In the genomic region with DNA sequence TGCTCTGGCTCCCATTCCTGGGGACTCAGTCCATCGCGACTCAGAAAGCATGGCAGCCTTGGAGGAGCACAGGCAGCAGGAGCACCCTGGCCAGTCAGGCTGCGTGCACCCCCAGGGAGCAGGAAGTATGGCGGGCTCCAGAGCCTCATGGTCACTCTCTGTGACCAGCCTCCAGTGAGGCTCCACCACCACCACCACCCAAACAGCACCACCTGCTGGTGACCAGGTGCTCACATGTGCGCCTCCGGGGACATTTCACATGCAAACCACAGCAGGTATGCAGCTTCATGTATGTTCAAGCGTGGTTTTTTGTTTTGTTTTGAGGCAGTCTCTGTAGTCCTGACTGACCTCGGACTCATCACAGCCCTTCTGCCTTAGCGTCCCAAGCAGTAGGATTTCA, we compare ENCODE assay signal across 9 mouse cellular contexts. TPM values are rescaled to one million over a fixed set of nuclear protein-coding genes. Genes with fewer than 3 reads are reported as not detected.
DNase-seq lines count a peak whose midpoint lies in the region; ATAC-seq and TF ChIP-seq lines count a peak whose summit lies in the region.
"Had no signal": no experiment of that assay in that cellular context is flagged by ENCODE, and none has a peak within 500 bp of the region (broad histone marks: within the 10 kb centered on the region; RNA-seq: fewer than 3 reads in every experiment).

No protein-coding gene starts in this region.

- ATAC-seq in limb, embryonic 11.5 days (ENCODE audit: insufficient number of reproducible peaks, low FRiP score, low TSS enrichment, low read depth), result no peak

- H3K4me2 ChIP-seq in limb, embryonic 11.5 days (ENCODE audit: low read depth, severe bottlenecking), result no peak overlapping the region
- H3K4me2 ChIP-seq: limb, embryonic 12.5 days had no signal

- H3K27me3 ChIP-seq in limb, embryonic 11.5 days (ENCODE audit: control insufficient read depth, insufficient read depth, low read length), result no peaks in the 10 kb centered on the region
- H3K27me3 ChIP-seq in small intestine, adult 2 months (ENCODE audit: control insufficient read depth, insufficient read depth, low read length), result no peaks in the 10 kb centered on the region
- H3K27me3 ChIP-seq: limb, embryonic 12.5 days had no signal

- no peak overlapping the region for H3K9ac ChIP-seq in limb, embryonic 11.5 days (ENCODE audit: low read length)
- H3K9ac ChIP-seq: limb, embryonic 12.5 days had no signal

- peak; percentile 89 for TF ChIP-seq CTCF in bone marrow, adult 2 months (IDR thresholded peaks at IDR 0.05; ENCODE audit: control insufficient read depth, insufficient read depth, low read length)
- peak; percentile 66; the same call in 1 of the 2 replicates for TF ChIP-seq CTCF in small intestine, adult 2 months (IDR thresholded peaks at IDR 0.05; ENCODE audit: extremely low read depth, insufficient read length, insufficient replicate concordance, low read depth, low read length)

- no peak overlapping the region for H3K4me3 ChIP-seq in bone marrow, adult 2 months (replicated peaks; ENCODE audit: control insufficient read depth, low read depth, low read length)
- no peak overlapping the region for H3K4me3 ChIP-seq in limb, embryonic 11.5 days (ENCODE audit: low read depth, low read length)
- H3K4me3 ChIP-seq in small intestine, adult 2 months (ENCODE audit: low read depth, low read length), result no peak overlapping the region
- H3K4me3 ChIP-seq: limb, embryonic 12.5 days had no signal

- 83% methylated on average over 9 of the region's 9 CpGs for WGBS in bone marrow, adult 2 months
- 81% methylated on average over 9 of the region's 9 CpGs for WGBS in limb, embryonic 11.5 days
- WGBS in small intestine, adult 2 months, result 81% methylated on average over 9 of the region's 9 CpGs

- TF ChIP-seq POLR2A in bone marrow, adult 2 months (IDR thresholded peaks at IDR 0.05; ENCODE audit: borderline replicate concordance, control insufficient read depth, low read depth, low read length), result no peak
- TF ChIP-seq POLR2A in small intestine, adult 2 months (IDR thresholded peaks at IDR 0.05; ENCODE audit: low read depth, low read length), result no peak

- intact Hi-C loops in gastrocnemius, postnatal 14 days (cut with DNase I; ENCODE audit: low total_unique reads), result no loop called here

- peak; percentile 38 for DNase-seq in gastrocnemius, postnatal 10 days
- DNase-seq in gastrocnemius, postnatal 14 days, result no peak
- DNase-seq in B cell, adult 2 months, result peak; percentile 79
- peak; percentile 61 for DNase-seq in limb, embryonic 11.5 days (ENCODE audit: low spot score)
- no peak for DNase-seq in layer of hippocampus, adult 8-10 months (ENCODE audit: low spot score in 2 of 2)
- DNase-seq in right cerebral cortex, postnatal 25 days, result no peak

- H3K9me3 ChIP-seq in limb, embryonic 11.5 days (ENCODE audit: control insufficient read depth, low read length), result no peaks in the 10 kb centered on the region
- H3K9me3 ChIP-seq: limb, embryonic 12.5 days had no signal

- H3K27ac ChIP-seq in bone marrow, adult 2 months (ENCODE audit: control insufficient read depth, insufficient read depth, low read depth, low read length, poor library complexity), result no peak overlapping the region
- no peak overlapping the region for H3K27ac ChIP-seq in limb, embryonic 11.5 days (replicated peaks; ENCODE audit: low read depth, low read length)
- H3K27ac ChIP-seq in small intestine, adult 2 months (ENCODE audit: insufficient read depth, low read depth, low read length), result no peak overlapping the region
- H3K27ac ChIP-seq: limb, embryonic 12.5 days had no signal

- H3K4me1 ChIP-seq in bone marrow, adult 2 months (ENCODE audit: control insufficient read depth, insufficient read depth, low read length), result peaks cover 1% of the 10 kb centered on the region; the same call in 1 of the 2 replicates
- no peaks in the 10 kb centered on the region for H3K4me1 ChIP-seq in limb, embryonic 11.5 days (ENCODE audit: control insufficient read depth, insufficient read depth, low read length)
- H3K4me1 ChIP-seq in small intestine, adult 2 months (ENCODE audit: control insufficient read depth, insufficient read depth, insufficient read length, low read length), result no peaks in the 10 kb centered on the region
- H3K4me1 ChIP-seq: limb, embryonic 12.5 days had no signal

- peaks cover 5% of the 10 kb centered on the region; the same call in 1 of the 2 replicates for H3K36me3 ChIP-seq in limb, embryonic 11.5 days (ENCODE audit: control insufficient read depth, insufficient read depth, low read length)
- no peaks in the 10 kb centered on the region for H3K36me3 ChIP-seq in small intestine, adult 2 months (ENCODE audit: control insufficient read depth, insufficient read depth, low read length)

RNA-seq across cellular contexts. Expression of a gene that starts 6.3 kb away (rescaled TPM):
- 1 to 10 TPM; 3.1 to 5.2 TPM for total RNA-seq in gastrocnemius, postnatal 10 days (2021)
- 1 to 10 TPM; 1.9 to 2.1 TPM for total RNA-seq in gastrocnemius, postnatal 14 days (2021)
- polyA plus RNA-seq in bone marrow, adult 2 months (2011; ENCODE audit: insufficient read depth, insufficient read length, low replicate concordance, missing spikeins), result 18.4 and 21.8 TPM in 2 replicates
- polyA plus RNA-seq in limb, embryonic 11.5 days (2014; fragmentation: Nextera tagmentation; extraction: Ambion mirVana), result 53.8 and 60.0 TPM in 2 replicates
- 0.91 and 1.8 TPM in 2 replicates for polyA plus RNA-seq in small intestine, adult 2 months (2012; rRNA removed)
- 1 to 10 TPM; 1.1 to 1.9 (median 1.6) TPM for total RNA-seq in layer of hippocampus, adult 8-10 months (2022)

RNA-seq across cellular contexts. Expression of a gene that starts 6.6 kb away (rescaled TPM):
- 10 to 100 TPM; 22.2 to 24.1 TPM for total RNA-seq in gastrocnemius, postnatal 10 days (2021)
- 10 to 100 TPM; 25.3 to 27.7 TPM for total RNA-seq in gastrocnemius, postnatal 14 days (2021)
- polyA plus RNA-seq in bone marrow, adult 2 months (2011; ENCODE audit: insufficient read depth, insufficient read length, low replicate concordance, missing spikeins), result 51.2 and 63.1 TPM in 2 replicates
- polyA plus RNA-seq in limb, embryonic 11.5 days (2014; fragmentation: Nextera tagmentation; extraction: Ambion mirVana), result 74.2 and 82.7 TPM in 2 replicates
- polyA plus RNA-seq in small intestine, adult 2 months (2012; rRNA removed), result 1.5 and 2.6 TPM in 2 replicates
- total RNA-seq in layer of hippocampus, adult 8-10 months (2022), result 10 to 100 TPM; 11.8 to 13.6 (median 13.1) TPM

RNA-seq across cellular contexts. Expression of a gene that starts 15.3 kb away (rescaled TPM):
- total RNA-seq in gastrocnemius, postnatal 10 days (2021), result 10 to 100 TPM; 12.0 to 14.5 TPM
- 10 to 100 TPM; 10.9 to 12.2 TPM for total RNA-seq in gastrocnemius, postnatal 14 days (2021)
- 3.8 and 4.9 TPM in 2 replicates for polyA plus RNA-seq in bone marrow, adult 2 months (2011; ENCODE audit: insufficient read depth, insufficient read length, low replicate concordance, missing spikeins)
- 13.4 and 14.8 TPM in 2 replicates for polyA plus RNA-seq in limb, embryonic 11.5 days (2014; fragmentation: Nextera tagmentation; extraction: Ambion mirVana)
- polyA plus RNA-seq in small intestine, adult 2 months (2012; rRNA removed), result 6.7 and 10.4 TPM in 2 replicates
- total RNA-seq in layer of hippocampus, adult 8-10 months (2022), result 10 to 100 TPM; 44.4 to 47.7 (median 45.2) TPM

RNA-seq across cellular contexts. Expression of a gene that starts 50.9 kb away (rescaled TPM):
- total RNA-seq in gastrocnemius, postnatal 10 days (2021), result under 1 TPM; 0.14 to 0.23 TPM
- total RNA-seq in gastrocnemius, postnatal 14 days (2021), result under 1 TPM; 0.14 to 0.24 TPM
- 0.85 TPM in 1 of 2 replicates, not detected in the other for polyA plus RNA-seq in bone marrow, adult 2 months (2011; ENCODE audit: insufficient read depth, insufficient read length, low replicate concordance, missing spikeins)
- polyA plus RNA-seq in limb, embryonic 11.5 days (2014; fragmentation: Nextera tagmentation; extraction: Ambion mirVana), result 2.1 TPM in 2 replicates
- polyA plus RNA-seq in small intestine, adult 2 months (2012; rRNA removed), result 0.08 and 0.16 TPM in 2 replicates
- 10 to 100 TPM in 1 of 4 experiments, 1 to 10 TPM in 3; 7.3 to 10.6 (median 8.6) TPM for total RNA-seq in layer of hippocampus, adult 8-10 months (2022)

Comparison
In these comparisons a context has a peak if more than half of its experiments do, and no peak if none do; other contexts are left out.
1. DNase-seq: peak in gastrocnemius, postnatal 10 days (single experiment), B cell, adult 2 months (2 of 2) and limb, embryonic 11.5 days (single experiment); none in gastrocnemius, postnatal 14 days (single experiment), layer of hippocampus, adult 8-10 months (0 of 2) and right cerebral cortex, postnatal 25 days (single experiment).